Mouse (Mus musculus) C2C12 (cell line): Measurements from ENCODE around the gene Sec14l2.
"Not testable (repeated sequence)": the region's sequence is repeated elsewhere in the genome, so short reads cannot be mapped to it uniquely, and the experiment has no call there.

Source experiments
- CEBPB ChIP-seq: IDR thresholded peaks from one replicate; pipeline ENCODE4 v1.6.1; 2011; ENCODE audit warnings: low read depth, mild to moderate bottlenecking, control low read depth, moderate library complexity
- CTCF ChIP-seq: IDR thresholded peaks from one replicate; pipeline ENCODE4 v1.5.1; 2011; ENCODE audit not compliant: control insufficient read depth, insufficient read depth, insufficient read length
- FOSL1 ChIP-seq: IDR thresholded peaks from one replicate; pipeline ENCODE4 v1.8.0; 2011; ENCODE audit warnings: mild to moderate bottlenecking, low read length; ENCODE audit not compliant: poor library complexity, insufficient read depth, severe bottlenecking
- MAX ChIP-seq: IDR thresholded peaks from one replicate; pipeline ENCODE4 v1.6.1; 2011; ENCODE audit warnings: mild to moderate bottlenecking, control low read depth
- MYOD1 ChIP-seq: IDR thresholded peaks from one replicate; pipeline ENCODE4 v1.6.1; 2011; ENCODE audit warnings: low read depth; ENCODE audit not compliant: control insufficient read depth, insufficient read length
- MYOG ChIP-seq: IDR thresholded peaks from one replicate; pipeline ENCODE4 v1.6.1; 2011; ENCODE audit not compliant: control insufficient read depth, insufficient read length; ENCODE audit errors: extremely low read depth
- USF1 ChIP-seq: IDR thresholded peaks from one replicate; pipeline ENCODE4 v1.6.1; 2011; ENCODE audit warnings: low read depth, mild to moderate bottlenecking, control low read depth, moderate library complexity

DNA sequence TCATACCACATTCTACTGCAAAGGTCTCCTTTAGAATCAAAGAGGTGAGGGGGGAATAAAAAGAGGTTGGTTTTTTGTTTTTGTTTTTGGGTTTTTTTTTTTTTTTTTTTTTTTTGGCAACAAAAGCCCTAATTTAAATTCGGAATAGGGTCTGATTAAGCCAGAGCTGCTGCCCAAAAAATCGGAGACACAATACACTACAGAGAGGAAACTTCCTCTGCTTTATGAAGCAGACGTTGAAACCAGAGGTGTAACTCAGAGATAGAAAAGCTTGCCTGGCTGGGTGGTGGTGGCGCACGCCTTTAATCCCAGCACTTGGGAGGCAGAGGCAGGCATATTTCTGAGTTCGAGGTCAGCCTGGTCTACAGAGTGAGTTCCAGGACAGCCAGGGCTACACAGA lies 8.7 kb downstream of the Sec14l2 start:
- TF ChIP-seq MAX, CTCF, MYOG, USF1, CEBPB, FOSL1, MYOD1: not testable (repeated sequence)
